Mouse (Mus musculus) MEL (cell line): Measurements from ENCODE around the gene Rora. TPM values are rescaled to one million over a fixed set of nuclear protein-coding genes. Genes with fewer than 3 reads are reported as not detected.

Source experiments
- DNase-seq: peaks from one replicate; pipeline ENCODE4 v3.0.0; 2011; ENCODE audit warnings: low read depth, low spot score
- H3K27ac ChIP-seq: 2 replicates; pipeline ENCODE4 v1.5.1; 2012; ENCODE audit warnings: low read depth, mild to moderate bottlenecking, control low read depth, low read length, moderate library complexity; ENCODE audit not compliant: control insufficient read depth
- H3K27me3 ChIP-seq, 2 experiments: fragments of 150-350 bp in 1 of 2; sonication (generic) in 1 of 2; 2 replicates each; pipeline ENCODE4 v1.6.1; 2012; ENCODE audit warnings: low read length in 2 of 2, mild to moderate bottlenecking in 2 of 2, improper control_type of control experiment in 1 of 2, moderate library complexity in 1 of 2; ENCODE audit not compliant: insufficient read depth in 2 of 2, control insufficient read depth in 1 of 2
- H3K36me3 ChIP-seq, 2 experiments: 2 replicates each; pipeline ENCODE4 v1.6.1; 2012 to 2014; ENCODE audit warnings: low read length in 2 of 2, improper control_type of control experiment in 1 of 2, inconsistent platforms in 1 of 2, mild to moderate bottlenecking in 1 of 2; ENCODE audit not compliant: insufficient read depth in 2 of 2, control insufficient read depth in 1 of 2
- H3K4me1 ChIP-seq, 2 experiments: fragments of 150-350 bp in 1 of 2; sonication (generic) in 1 of 2; 2 replicates each; pipeline ENCODE4 v1.6.1; 2012; ENCODE audit warnings: low read length in 2 of 2, improper control_type of control experiment in 1 of 2, mild to moderate bottlenecking in 1 of 2; ENCODE audit not compliant: insufficient read depth in 2 of 2, control insufficient read depth in 1 of 2
- H3K4me3 ChIP-seq, 2 experiments: fragments of 150-350 bp in 1 of 2; sonication (generic) in 1 of 2; 2 replicates each; pipeline ENCODE4 v1.5.1; 2012; ENCODE audit warnings: low read depth in 2 of 2, low read length in 2 of 2, mild to moderate bottlenecking in 2 of 2, moderate library complexity in 2 of 2, control low read depth in 1 of 2, improper control_type of control experiment in 1 of 2; ENCODE audit not compliant: control insufficient read depth in 1 of 2, insufficient read depth in 1 of 2
- H3K79me2 ChIP-seq: 2 replicates; pipeline ENCODE4 v1.6.1; 2012; ENCODE audit warnings: mild to moderate bottlenecking, low read length, moderate library complexity; ENCODE audit not compliant: control insufficient read depth, poor library complexity, insufficient read depth
- H3K9ac ChIP-seq: 2 replicates; pipeline ENCODE4 v1.6.1; 2012; ENCODE audit warnings: low read depth, mild to moderate bottlenecking, control low read depth, low read length, moderate library complexity; ENCODE audit not compliant: control insufficient read depth, poor library complexity, severe bottlenecking
- H3K9me3 ChIP-seq: fragments of 150-350 bp; sonication (generic); replicated peaks from 2 replicates; pipeline ENCODE4 v1.6.1; 2012; ENCODE audit warnings: mild to moderate bottlenecking, low read length, improper control_type of control experiment, moderate library complexity; ENCODE audit not compliant: insufficient read depth
- CHD1 ChIP-seq: IDR thresholded peaks from 2 replicates; pipeline ENCODE4 v1.6.1; 2012; ENCODE audit warnings: low read depth, mild to moderate bottlenecking, inconsistent platforms, low read length, improper control_type of control experiment
- CHD2 ChIP-seq: IDR thresholded peaks from 2 replicates; pipeline ENCODE4 v1.6.1; 2011; ENCODE audit warnings: low read length, improper control_type of control experiment
- CTCF ChIP-seq, 3 experiments: IDR thresholded peaks in 2 of 3; conservative IDR thresholded peaks in 1 of 3; 2 replicates each; pipeline ENCODE4 v1.5.1; 2011 to 2012; ENCODE audit warnings: low read length in 3 of 3, low read depth in 2 of 3, mild to moderate bottlenecking in 2 of 3, improper control_type of control experiment in 1 of 3, inconsistent platforms in 1 of 3, mixed read lengths in 1 of 3, moderate library complexity in 1 of 3; ENCODE audit not compliant: control insufficient read depth in 1 of 3, insufficient read depth in 1 of 3, poor library complexity in 1 of 3, severe bottlenecking in 1 of 3
- ELF1 ChIP-seq: IDR thresholded peaks from 2 replicates; pipeline ENCODE4 v1.6.1; 2014; ENCODE audit warnings: low read depth, mild to moderate bottlenecking, inconsistent platforms, low read length, improper control_type of control experiment, moderate library complexity
- EP300 ChIP-seq, 2 experiments: IDR thresholded peaks; 2 replicates each; pipeline ENCODE4 v1.6.1; 2011; ENCODE audit warnings: improper control_type of control experiment in 2 of 2, low read length in 2 of 2, low read depth in 1 of 2, mild to moderate bottlenecking in 1 of 2
- GABPA ChIP-seq: IDR thresholded peaks from 2 replicates; pipeline ENCODE4 v1.6.1; 2012; ENCODE audit warnings: low read depth, mild to moderate bottlenecking, inconsistent platforms, low read length, improper control_type of control experiment, moderate library complexity
- GATA1 ChIP-seq: IDR thresholded peaks from 2 replicates; pipeline ENCODE4 v1.6.1; 2011; ENCODE audit warnings: low read depth, low read length, improper control_type of control experiment
- JUND ChIP-seq: IDR thresholded peaks from 2 replicates; pipeline ENCODE4 v1.6.1; 2011; ENCODE audit warnings: low read depth, mild to moderate bottlenecking, improper control_type of control experiment, low read length
- MAZ ChIP-seq: IDR thresholded peaks from 2 replicates; pipeline ENCODE4 v1.6.1; 2012; ENCODE audit warnings: low read depth, mild to moderate bottlenecking, inconsistent platforms, low read length, improper control_type of control experiment
- MXI1 ChIP-seq: IDR thresholded peaks from 2 replicates; pipeline ENCODE4 v1.6.1; 2011; ENCODE audit warnings: mild to moderate bottlenecking, low read depth, low read length, improper control_type of control experiment
- MYB ChIP-seq: IDR thresholded peaks from 2 replicates; pipeline ENCODE4 v1.6.1; 2011; ENCODE audit warnings: mild to moderate bottlenecking, low read depth, low read length, improper control_type of control experiment
- MYC ChIP-seq: IDR thresholded peaks from 2 replicates; pipeline ENCODE4 v1.6.1; 2011; ENCODE audit warnings: low read depth, mild to moderate bottlenecking, low read length, improper control_type of control experiment, moderate library complexity
- NELFE ChIP-seq: IDR thresholded peaks from 2 replicates; pipeline ENCODE4 v1.6.1; 2011; ENCODE audit warnings: low read depth, low read length, improper control_type of control experiment
- RAD21 ChIP-seq: IDR thresholded peaks from 2 replicates; pipeline ENCODE4 v1.6.1; 2011; ENCODE audit warnings: mild to moderate bottlenecking, low read depth, low read length, improper control_type of control experiment
- SIN3A ChIP-seq: IDR thresholded peaks from 2 replicates; pipeline ENCODE4 v1.6.1; 2012; ENCODE audit warnings: low read length, improper control_type of control experiment, inconsistent platforms
- TBP ChIP-seq: IDR thresholded peaks from 2 replicates; pipeline ENCODE4 v1.8.0; 2011; ENCODE audit warnings: low read depth, low read length, improper control_type of control experiment
- TCF12 ChIP-seq: IDR thresholded peaks from 2 replicates; pipeline ENCODE4 v1.6.1; 2014; ENCODE audit warnings: low read depth, mild to moderate bottlenecking, inconsistent platforms, low read length, improper control_type of control experiment, moderate library complexity
- ZC3H11A ChIP-seq: IDR thresholded peaks from 2 replicates; pipeline ENCODE4 v1.6.1; 2012; ENCODE audit warnings: low read depth, mild to moderate bottlenecking, inconsistent platforms, low read length, improper control_type of control experiment
- ZMIZ1 ChIP-seq: IDR thresholded peaks from 2 replicates; pipeline ENCODE4 v1.6.1; 2012; ENCODE audit warnings: low read depth, mild to moderate bottlenecking, inconsistent platforms, low read length, improper control_type of control experiment, moderate library complexity
- polyA plus RNA-seq, 2 experiments: library from polyadenylated mRNA; stranded (reverse) in 1 of 2; unstranded in 1 of 2; fragments of >175 nt in 1 of 2; fragments of >200 nt in 1 of 2; gene quantifications; 2 replicates each; pipeline versions ENCODE4 v1.2.1 to v1.2.4; 2012; ENCODE audit warnings: low replicate concordance in 2 of 2, low read depth in 1 of 2; ENCODE audit not compliant: insufficient read length in 2 of 2, insufficient read depth in 1 of 2, missing spikeins in 1 of 2
- total RNA-seq: library from RNA; depleted of rRNA; stranded (reverse); fragments of 300-350 nt; gene quantifications from 2 replicates; pipeline ENCODE4 v1.2.3, GENCODE M21; 2012

Gene Rora
- total and polyA plus RNA-seq, 3 experiments, result not detected

DNA sequence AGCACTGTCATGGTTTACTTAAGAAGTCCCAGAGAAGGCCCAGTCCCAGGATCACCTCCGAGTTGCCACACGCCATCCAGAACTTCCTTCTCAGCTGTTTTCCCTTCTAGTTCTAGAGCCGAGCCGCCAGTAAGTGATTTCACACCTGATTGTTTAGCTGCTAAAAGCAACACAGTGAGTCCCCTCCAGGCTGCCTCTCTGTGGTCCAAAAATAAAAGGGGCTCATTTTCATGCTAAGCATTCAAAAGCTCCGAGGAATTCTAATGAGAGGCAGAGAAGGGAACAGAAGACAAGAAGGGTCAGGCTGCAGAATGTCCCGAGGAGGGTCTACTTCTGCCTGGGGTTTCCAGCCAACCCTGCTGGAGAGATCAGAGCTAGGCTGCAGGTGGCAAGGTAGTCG lies 580.9 kb downstream of the Rora start:
- no peak for TF ChIP-seq ZC3H11A
- TF ChIP-seq NELFE, result no peak
- no peak for TF ChIP-seq TCF12
- TF ChIP-seq ZMIZ1, result no peak
- TF ChIP-seq CHD1, result no peak
- no peak for TF ChIP-seq MXI1
- no peak for TF ChIP-seq RAD21
- no peak for TF ChIP-seq GATA1
- no peak for TF ChIP-seq MYB
- TF ChIP-seq SIN3A, result no peak
- TF ChIP-seq GABPA, result no peak
- TF ChIP-seq EP300 (IDR thresholded peaks at IDR 0.05; ENCODE audit: low read depth in 1 of 2, low read length in 2 of 2), result no peak
- TF ChIP-seq MYC, result no peak
- TF ChIP-seq JUND, result no peak
- Histone ChIP-seq H3K27ac (no peak overlapping the region), H3K4me1 (no peaks in the 10 kb centered on the region), H3K27me3 (no peaks in the 10 kb centered on the region), H3K9me3 (no peaks in the 10 kb centered on the region), H3K79me2 (no peaks in the 10 kb centered on the region), H3K9ac (no peak overlapping the region), H3K4me3 (no peak overlapping the region), H3K36me3 (no peaks in the 10 kb centered on the region)
- DNase-seq, result no peak

DNA sequence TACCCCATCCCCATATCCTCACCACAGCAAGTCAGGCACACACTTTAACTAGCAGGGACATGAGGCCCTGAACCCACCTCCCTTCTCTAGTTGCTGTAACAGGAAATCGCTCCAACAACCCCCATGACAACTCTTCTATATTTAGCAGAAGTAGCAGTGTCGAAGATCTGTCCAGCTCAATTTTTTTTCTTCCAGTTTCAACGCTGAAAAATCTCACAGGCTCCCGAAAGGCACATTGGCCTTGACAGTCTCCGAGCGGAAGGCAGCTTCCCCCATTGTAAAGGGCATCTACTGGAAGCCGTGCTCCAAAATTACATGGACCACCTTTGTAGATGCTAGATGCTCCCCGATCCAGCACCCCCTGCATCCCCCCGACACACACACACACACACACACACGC lies 583.7 kb downstream of the Rora start:
- no peaks in the 10 kb centered on the region for H3K9me3 ChIP-seq
- no peaks in the 10 kb centered on the region for H3K79me2 ChIP-seq
- DNase-seq, result no peak
- H3K4me3 ChIP-seq, result no peak overlapping the region
- no peak overlapping the region for H3K9ac ChIP-seq
- H3K27ac ChIP-seq, result no peak overlapping the region
- no peaks in the 10 kb centered on the region for H3K4me1 ChIP-seq
- H3K36me3 ChIP-seq, result no peaks in the 10 kb centered on the region
- TF ChIP-seq SIN3A (no peak), TBP (no peak), RAD21 (no peak), CHD2 (no peak), CTCF (IDR thresholded peaks at IDR 0.05 in 2 of 3, conservative IDR thresholded peaks at IDR 0.05 in 1 of 3; ENCODE audit: control insufficient read depth in 1 of 3, insufficient read depth in 1 of 3, low read depth in 2 of 3, low read length in 3 of 3, poor library complexity in 1 of 3, severe bottlenecking in 1 of 3) (no peak), ELF1 (no peak), GABPA (no peak), EP300 (IDR thresholded peaks at IDR 0.05; ENCODE audit: low read depth in 1 of 2, low read length in 2 of 2) (no peak), ZC3H11A (no peak), MAZ (no peak)
- no peaks in the 10 kb centered on the region for H3K27me3 ChIP-seq
